Mouse (Mus musculus) right cerebral cortex, adult 18-20 months (tissue): Measurements from ENCODE around the gene Fam181a.
A peak's percentile ranks its signal among the peaks of the same experiment; 100 is the strongest.

ENCODE experiments used
- DNase-seq: peaks from one replicate; pipeline ENCODE4 v3.0.0; 2022; ENCODE audit warnings: mixed read lengths

Gene Fam181a

DNA sequence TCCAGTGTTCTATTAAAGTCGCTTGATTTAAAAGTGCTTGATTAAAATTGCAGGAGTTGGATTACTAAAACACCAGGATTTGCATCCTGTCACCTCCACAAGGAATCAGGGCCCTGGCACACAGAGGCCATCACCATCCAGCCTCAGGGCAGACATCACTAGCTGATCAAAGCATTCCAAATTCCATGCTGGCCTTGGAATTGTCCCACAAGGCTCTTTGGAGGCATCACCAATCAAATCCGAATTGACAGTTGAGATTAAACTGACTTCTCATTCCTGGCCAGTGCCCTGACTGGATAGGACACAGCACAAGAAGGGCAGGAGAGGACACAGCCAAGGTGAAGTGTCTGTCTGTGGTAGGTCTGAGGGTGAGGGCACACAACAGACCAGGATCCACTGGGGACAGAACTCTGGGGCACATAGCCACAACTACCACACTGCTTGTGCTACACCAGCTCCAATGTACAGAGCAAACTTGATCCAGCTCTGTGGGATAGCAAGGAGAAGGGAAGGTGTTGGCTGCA, at the start of gene Fam181a:
Gene Fam181a (plus strand): TSS at position 232 of the 524 bp plus-strand sequence.
- DNase-seq, result no peak

DNA sequence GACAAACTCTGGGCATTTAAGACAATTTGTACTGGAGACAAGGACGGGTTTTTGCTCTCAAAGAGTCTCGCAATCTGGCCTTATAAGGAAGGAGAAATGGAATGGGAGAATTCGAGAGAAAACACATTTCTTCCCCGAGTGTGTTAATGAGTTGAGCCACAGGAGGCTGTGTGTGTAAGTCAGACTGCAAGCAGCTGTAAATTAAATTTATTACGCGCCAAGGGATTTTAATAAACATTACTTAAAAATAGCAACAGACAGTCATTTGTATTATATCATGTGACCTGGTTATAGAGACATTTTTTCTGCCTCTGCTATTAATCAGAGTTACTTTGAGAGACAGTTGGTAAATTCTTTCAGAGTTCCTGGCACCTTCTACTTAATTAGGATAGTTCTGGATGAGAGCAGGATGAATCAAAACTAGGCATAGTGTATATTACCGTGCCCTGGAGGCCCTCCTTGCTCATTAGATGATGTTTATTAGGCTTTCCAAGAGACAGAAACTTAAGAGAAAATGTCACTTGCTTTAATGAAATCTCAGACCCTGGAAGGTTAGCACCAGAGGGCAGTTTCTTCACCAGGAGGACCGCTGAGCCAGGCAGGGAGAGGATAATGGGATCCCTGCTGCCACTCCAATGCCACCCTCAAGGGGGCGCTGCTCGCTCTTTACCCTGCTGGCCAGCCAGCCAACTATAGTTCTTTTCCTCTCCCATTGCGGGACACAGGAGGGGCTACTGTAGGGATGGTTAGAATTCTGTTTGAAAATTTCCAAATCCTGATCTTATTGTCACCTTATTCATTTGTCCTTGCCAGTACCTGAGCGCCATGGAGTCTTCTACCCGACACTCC, 48.5 kb upstream of the Fam181a start:
- DNase-seq, result no peak

DNA sequence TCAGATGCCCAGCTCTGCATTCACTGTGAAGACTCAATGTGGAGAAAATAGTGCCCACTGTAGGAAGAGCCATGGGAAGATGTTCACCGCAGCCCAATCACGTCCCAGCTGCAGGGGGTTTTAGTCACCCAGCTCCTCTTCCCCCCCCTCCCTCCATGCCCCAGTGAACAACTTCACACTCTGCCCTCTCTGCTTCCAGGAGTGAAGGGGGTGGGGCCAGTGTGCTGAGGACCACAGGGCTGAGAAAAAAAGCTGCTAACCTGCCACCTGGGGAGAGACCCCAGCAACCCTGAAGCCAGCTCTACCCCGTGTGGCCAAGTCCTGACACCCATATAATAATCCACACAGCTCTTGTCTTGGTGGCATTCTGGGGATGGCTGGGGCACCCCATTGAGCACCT, 44.2 kb upstream of the Fam181a start:
- no peak for DNase-seq

DNA sequence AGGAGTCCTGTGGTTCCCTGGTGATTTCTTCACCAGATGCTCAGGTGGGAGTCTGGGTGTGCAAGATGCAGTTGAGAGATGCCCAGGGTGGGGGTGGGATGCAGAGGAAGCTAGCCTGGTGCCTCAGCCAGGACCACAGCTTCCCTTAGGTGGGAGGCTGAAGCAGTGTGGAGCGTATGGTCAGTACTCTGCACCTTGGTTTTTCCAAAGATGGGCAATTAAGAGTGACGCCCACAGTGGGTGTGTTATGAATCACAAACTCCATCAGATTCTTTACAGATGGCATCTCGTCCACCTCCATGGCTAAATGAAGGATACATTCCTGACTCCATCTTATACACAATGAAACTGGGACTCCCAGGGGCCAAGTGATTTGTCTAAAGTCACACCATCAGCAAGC, 38.6 kb upstream of the Fam181a start:
- peak; percentile 18 for DNase-seq

DNA sequence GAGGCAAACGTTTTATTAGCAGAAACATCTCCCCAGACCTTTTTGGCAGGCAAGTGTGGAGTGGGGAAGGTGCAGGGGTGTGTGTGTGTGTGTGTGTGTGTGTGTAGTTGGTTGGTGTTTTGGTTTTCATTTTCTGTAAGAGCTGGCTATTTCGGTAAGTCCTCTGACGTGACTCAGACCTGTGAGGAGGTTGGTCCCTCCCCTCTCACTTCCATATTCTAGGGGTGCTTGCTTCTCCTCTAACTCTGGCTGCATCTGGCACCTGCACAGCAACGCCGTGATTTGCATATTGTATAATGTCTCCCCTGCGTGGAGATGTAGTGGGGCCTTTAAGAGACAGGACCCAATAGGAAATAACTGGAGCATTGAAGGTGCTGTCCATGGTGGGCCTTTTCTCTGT, 37.7 kb upstream of the Fam181a start:
- DNase-seq, result peak; percentile 25

DNA sequence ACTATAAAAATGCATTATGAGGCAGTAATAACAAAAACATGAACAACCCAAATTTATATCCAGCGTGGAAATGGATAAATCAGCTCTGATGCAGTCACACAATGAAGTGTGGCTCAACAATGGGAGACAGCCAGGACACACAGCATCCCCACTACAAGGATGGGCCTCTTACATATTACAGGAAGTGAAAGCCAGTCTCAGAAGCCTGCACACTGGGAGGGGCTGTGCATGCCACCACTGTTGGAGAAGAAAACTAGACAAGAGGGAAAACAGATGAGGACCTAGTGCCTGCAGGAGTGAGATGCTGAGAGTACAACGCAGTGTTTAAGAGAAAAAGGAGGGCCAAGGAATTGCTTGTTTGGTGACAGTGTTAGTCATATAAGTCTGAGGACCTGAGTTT, 37.0 kb upstream of the Fam181a start:
- DNase-seq, result no peak

DNA sequence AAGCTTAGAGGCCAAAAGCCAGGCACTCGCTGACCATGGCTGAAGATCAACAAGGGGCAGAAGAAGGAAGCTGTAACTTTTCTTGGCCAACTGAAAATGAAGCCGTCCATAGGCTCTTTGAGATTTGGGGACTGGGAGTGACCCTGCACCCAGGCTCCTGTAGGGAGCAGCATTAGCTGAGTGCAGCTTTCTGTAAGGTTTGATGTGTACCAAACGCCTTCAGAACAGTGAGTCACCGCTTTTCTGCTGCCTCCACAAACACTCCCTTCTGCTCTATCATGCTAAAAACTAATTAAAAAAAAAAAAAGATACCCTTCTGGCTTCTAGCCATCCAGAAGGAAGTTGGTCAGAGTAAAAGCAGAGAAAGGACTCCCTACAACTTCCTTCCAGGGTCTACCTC, 34.4 kb upstream of the Fam181a start:
- peak; percentile 65 for DNase-seq

DNA sequence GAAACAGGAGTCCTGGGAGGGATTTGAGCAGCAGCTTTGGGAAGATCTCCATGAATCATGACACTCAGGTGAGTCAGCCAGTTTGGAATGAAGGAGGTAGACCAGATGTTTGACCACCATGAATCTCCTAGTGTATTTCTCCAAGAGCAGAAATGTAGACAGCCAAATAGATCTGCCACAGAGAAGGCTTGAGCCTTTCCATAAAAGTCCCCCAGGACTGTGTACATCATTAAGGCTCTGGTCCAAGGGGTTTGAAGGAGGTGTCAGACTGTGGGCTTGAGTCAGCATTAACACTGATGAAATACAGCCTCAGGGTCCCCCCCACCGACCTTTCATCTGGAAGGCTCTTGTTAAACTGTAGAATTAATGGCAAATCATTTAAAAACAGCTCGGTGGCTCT, 29.3 kb upstream of the Fam181a start:
- no peak for DNase-seq

DNA sequence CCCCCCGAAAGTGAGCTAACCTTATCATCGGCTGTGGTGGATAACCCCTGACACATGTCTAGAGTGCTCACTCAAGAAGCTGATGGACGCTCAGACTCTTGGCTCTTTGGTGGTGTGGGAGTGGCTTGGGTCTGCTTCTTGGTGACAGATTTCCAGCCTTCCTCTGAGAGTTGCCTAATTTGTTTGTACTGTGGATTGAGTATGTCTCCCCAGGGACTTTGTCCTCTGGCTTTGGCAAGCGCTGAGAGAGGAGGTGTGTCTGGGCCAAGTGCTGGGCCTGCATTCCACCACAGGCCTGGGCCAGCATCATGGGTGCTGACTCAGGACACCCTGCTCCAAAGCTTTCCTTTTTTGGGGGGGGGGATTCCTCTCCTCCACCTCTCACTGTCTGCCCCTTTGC, 28.9 kb upstream of the Fam181a start:
- no peak for DNase-seq

DNA sequence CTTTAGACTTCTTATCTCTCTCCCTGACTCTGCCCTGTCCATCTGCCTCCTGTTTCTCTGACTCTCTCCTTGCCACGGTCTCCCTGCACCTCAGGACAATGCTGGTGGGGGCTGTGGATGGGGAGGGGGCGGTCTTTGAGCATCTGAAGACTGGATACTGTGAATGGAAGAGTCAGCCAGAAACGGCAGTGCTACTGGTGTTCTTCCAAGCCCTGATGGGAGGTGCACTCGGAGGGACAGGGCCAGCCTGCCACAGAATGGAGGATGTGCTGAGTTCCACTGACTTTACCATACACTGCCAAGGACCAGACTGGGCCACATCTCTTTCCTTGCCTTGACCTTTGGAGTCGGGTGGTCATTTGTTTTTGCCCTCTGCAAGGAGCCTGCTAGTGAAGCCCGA, 27.8 kb upstream of the Fam181a start:
- no peak for DNase-seq

DNA sequence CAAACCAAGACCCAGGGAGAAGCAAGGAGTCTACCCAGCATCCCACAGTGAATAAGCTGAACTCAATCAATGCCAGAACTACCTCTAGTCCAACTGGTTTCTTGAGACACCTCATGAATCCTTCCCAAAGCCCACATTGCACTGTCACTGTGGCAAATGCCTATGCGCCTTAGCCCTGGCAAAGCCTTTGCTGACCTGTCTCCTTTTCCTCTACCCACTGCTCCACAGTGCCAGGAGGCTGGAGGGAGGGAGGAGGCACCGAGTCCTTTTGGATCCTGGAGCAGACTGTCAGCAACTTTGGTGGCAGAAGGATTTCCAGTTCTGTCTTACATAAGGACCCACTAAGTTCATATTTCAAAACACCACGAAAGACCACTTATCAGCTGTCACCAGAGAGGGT, 27.4 kb upstream of the Fam181a start:
- no peak for DNase-seq

DNA sequence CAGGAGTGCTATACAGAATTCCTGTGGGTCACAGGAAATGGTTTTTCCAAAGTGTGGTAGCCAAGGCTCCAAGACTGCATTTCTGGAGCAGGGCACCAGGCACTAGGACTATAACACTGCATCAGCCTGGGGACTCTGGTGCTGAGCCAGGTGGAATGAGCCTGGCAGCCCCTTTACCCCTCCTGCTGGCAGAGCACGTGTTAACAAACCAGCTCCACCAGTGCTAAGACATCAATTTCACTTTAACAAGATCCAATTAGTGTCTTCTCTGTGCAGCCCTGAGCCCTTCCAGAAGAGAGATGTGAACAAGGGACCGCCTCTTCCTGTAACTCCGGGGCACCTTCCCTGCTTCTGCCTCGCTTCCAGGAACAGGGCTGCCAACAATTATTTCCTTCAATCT, 23.5 kb upstream of the Fam181a start:
- DNase-seq, result no peak

DNA sequence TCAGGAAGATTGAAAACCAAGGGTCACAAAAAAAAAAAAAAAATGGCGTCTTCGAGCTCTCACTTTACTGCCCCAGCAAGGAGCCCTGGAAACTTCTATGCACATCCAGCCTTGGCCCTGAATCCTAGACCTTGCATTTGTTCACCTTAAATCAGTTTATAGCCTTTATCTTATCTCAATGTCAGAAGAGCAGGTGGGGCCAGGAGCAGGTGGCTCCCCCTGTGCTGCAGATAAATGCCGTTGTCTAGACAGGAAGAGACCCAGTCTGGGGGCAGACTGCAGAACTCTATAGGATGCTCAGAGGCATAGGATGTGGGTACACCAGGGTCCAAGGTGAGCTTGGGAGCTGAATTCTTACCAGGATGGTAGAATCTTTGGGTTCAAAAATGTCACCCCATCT, 18.4 kb upstream of the Fam181a start:
- DNase-seq, result no peak

DNA sequence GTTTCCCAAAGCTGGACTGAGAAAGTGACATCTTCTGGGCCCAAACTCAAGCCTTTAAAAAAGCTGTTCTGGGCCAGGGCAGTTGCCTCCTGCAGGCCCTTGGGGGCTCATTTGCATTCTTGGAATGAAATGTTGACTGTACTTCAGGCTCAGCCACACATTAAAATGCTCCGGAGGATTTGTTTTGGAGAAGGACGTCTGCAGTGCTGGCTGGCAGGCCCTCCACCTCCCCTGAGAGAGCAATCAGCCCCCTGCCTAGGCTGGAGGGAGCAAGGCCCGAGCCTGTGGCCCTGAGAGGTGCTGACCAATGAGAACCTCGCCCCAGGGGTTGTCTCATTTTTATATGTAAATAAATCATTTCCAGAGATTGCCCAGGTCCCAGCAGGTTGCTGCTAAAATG, 14.5 kb upstream of the Fam181a start:
- no peak for DNase-seq

DNA sequence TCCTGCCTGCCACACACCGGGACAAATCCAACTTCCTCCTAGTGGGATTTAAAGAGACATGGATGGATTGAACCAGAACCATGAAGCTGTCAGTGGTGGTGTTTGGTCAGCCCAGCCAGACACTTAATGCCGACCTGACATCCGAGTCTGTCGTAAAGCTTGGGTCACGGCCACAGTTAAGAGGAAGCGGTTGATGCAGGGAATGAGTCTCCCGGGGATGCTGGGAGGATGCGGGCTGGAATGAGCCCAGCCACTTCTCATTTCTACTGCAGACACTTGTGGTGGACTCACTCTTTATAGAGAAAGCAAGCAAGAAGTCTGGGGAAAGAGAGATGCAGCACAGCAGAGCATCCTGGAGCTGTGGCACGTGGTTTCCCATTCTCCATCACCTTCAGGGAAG, 10.3 kb upstream of the Fam181a start:
- no peak for DNase-seq

DNA sequence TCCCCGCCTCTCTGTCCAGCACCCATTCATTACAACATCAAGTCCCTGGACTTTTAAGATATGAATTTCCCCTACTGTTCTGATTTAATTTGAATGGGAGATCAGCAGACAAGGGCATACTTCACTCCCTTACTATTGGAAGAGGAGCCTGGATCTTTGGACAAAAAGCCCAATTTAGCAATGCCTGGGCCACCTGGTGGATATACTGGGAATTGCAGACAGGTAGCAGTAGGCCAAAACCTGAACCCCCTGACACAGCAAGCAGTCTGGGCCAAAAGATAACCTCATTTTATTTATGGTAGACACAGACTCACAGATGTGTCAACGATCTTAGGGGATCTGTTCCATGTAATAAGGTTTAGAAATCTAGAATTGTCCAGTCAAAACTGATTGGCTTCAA, 9.1 kb upstream of the Fam181a start:
- peak; percentile 50 for DNase-seq

DNA sequence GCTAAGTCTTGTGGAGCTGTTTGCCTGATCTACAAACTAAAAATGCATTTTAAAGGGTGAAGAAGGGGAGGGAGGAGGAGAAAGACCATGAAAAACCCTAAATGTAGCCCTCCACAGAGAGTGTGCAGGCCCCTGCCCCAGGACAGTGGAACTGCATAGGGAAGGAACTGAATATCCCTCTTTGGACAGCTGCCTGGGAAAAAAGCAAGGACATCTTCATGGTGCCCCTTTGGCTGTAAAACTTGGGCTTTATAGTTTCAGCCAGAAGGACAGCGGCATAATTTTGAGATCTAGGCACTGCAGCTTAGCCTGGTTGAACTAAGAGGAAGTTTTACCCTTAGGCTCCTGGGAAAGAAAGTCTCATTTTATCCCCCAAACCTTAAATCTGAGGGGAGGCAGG, 7.8 kb upstream of the Fam181a start:
- DNase-seq, result no peak

DNA sequence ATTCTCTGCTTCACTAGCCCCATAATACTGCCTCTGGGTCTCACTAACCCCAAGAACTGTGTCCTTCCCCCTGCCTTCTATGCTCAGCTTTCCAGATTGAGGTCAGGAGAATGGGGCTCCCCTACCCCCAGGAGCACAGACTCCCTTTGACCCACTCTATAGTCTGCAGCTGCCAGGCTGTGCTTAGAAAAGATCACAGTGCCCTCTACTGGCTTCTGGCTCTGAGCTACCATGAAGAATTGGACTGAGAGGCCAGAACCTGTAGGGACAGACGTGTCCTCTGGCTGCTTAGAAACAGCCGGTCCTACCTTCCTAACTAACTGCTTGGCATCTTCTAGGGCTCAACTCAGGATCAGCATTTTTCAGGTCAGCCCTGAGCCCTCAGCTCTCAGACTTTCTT, 4.6 kb upstream of the Fam181a start:
- no peak for DNase-seq

DNA sequence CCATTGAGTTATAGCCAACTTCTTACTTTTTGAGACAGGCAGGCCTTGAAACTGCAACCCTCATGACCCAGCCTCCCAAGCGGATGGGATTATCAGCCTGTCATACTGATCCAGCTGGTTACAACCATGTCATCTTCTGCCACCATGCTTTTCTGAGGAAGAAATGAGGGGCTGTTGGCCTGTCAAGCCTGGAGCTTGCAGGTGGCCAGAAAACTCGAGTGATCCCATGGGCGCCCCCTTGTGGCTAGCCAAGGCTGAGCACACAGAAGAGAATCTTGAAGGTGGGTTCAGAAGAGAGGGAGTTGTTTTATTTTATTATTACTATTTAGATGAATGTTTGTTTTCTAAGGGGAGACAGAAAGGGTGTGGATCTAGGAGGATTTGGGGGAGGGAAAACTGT, 4.1 kb upstream of the Fam181a start:
- DNase-seq, result no peak

DNA sequence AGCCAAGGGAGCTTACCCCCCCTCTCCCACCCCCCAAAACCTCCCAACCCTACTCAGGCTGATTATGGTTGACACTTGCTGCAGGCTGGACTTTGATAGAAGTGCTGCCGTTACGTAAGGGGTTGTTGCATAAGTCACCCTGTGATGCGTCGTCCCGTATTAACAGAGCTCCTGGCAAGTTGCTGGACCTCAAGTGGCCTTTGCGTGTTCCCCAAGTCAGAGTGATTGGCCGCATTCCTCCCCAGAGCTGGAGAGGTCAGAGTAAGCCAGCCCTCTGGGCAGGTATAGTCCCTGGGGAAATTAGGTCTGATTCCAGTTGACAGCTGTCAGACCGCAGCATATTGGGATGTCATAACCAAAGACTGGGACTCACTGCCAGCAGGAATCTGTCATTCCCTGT, 1.1 kb downstream of the Fam181a start:
- no peak for DNase-seq

DNA sequence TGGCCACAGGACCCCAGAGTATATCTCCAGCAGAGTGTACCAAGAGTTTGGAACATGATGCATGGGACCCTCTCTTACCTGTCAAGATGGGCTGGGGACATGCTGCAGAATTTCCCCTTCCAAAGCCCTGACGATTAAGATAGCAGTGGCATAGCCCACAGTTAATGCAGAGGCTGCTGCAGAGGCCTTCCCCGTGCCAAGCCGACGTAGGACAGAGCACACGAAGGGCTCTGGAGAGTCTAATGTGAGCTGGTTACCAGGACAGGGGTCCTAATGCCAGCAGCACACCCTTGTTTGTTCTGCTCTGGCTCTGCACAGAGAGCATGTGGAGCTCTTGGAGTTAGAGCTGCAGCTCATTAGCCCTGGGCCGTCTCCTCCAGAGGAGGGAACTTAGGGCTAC, 2.5 kb downstream of the Fam181a start:
- no peak for DNase-seq

DNA sequence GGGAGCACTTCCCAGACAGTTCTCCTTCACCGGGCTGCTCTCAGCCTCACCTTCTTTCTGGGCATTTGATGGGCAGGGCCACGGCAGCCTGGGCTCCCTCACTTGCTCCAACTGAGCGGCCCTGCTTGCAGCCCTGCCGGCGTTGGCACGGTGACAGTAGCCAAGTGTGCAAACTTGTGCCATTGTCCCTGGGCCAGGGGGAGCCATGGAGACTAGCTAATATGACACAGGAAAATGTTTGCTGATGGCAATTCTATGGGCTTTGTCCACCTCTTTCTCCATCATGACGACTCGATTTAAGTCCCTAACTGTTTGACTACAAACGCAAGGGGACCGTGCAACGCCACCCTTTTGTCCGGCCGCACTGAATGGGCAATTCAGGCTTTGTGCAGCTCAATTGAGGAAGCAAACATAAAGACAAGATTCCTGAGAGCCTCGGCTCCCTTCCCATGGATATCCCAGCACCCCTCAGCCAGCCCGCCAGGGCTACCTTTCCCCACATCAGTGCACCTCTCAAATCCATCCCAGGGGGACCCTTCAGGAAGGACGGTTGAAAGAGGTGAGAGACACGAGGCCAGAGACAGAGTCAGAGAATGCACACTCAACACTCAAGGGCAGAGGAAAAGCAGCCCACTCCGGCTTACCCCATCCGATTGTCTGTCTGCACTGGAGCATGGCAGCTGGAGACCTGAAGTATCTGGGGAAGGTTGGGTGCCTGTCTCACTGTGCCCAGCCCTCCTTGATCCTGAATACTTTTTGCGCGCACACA, 3.3 kb downstream of the Fam181a start:
- DNase-seq, result no peak

DNA sequence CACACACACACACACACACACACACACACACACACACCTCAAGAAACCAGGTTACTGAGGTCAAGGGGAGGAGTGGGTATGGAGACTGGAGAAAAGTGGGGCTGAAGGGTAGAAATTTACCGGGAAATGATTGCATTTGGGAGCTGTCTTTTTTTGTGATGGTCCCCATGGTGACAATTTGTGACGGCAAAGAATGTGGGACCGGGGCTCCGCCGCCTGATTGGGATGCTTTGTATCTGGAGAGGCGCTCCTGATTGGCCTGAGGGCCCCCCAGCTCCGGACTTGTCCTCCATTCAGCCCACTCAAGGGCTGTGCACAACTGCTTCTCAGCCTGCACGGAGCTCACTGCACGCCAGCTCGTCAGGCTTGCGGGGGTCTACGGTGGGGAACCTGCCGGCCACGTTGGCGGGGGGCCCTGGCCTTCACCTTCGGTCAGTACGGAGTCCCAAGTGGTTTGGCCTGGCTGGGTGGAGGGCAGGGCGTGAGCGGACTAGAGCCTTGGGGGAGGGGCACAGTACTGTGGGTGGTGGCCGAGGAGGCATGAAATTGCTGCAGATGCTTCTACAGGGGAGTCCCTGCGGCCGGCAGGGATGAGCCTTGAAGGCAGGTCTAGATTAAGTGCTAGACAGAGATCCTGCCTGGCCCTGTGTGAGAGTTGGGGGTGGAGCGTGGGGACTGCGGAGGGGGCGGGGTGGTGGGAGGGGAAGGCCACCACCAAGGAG, 4.0 kb downstream of the Fam181a start:
- DNase-seq, result no peak
